In the genomic region with DNA sequence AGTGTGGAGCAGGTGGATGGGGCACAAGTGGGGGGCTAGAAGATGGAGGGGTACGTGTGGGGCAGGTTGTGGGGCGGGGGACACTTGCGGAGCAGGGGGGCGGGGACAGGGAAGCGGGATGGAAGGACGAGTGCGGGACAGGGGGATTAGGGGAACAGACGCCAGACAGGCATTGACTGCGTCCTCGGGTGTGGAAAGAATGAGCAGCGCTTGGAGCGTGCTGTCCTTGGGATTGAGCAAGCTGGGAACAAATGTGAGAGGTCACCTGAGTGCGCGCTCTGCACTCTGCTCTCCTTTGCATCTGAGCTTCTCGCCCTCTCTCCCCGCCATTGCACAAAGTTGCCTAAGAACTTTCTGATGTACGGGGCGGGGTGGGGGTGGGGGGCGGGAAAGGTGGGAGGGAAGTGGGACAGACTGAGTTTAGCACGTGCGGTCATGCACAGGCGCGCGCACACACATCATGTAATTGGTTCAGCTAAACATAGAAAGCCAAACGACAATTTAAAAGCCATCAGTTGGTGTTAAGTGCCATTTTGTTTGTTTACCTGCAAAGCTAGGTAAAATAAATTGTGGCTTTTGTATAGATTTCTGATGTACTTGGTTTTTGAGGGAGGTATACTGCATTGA, we compare ENCODE assay signal across 8 mouse cellular contexts. TPM values are rescaled to one million over a fixed set of nuclear protein-coding genes. Genes with fewer than 3 reads are reported as not detected.
A peak's percentile ranks its signal among the peaks of the same experiment; 100 is the strongest.
DNase-seq lines count a peak whose midpoint lies in the region; ATAC-seq and TF ChIP-seq lines count a peak whose summit lies in the region.

No protein-coding gene starts in this region.

- no peak for TF ChIP-seq CTCF in small intestine, adult 2 months (IDR thresholded peaks at IDR 0.05; ENCODE audit: extremely low read depth, insufficient read length, insufficient replicate concordance, low read depth, low read length)

- peak; percentile 19 for ATAC-seq in common myeloid progenitor, adult 5-6 weeks (replicated peaks; ENCODE audit: low read depth, poor library complexity, severe bottlenecking)

- H3K4me3 ChIP-seq in heart, embryonic 10.5 days, result peak overlapping the region; percentile 79
- peak overlapping the region; percentile 86 for H3K4me3 ChIP-seq in small intestine, adult 2 months (ENCODE audit: low read depth, low read length)

- H3K27me3 ChIP-seq in heart, embryonic 10.5 days (ENCODE audit: insufficient read depth, poor library complexity, severe bottlenecking), result no peaks in the 10 kb centered on the region
- no peaks in the 10 kb centered on the region for H3K27me3 ChIP-seq in small intestine, adult 2 months (ENCODE audit: control insufficient read depth, insufficient read depth, low read length)

- peaks cover 14% of the 10 kb centered on the region for H3K4me1 ChIP-seq in heart, embryonic 10.5 days
- peaks cover 3% of the 10 kb centered on the region; the same call in 1 of the 2 replicates for H3K4me1 ChIP-seq in small intestine, adult 2 months (ENCODE audit: control insufficient read depth, insufficient read depth, insufficient read length, low read length)

- no peak for TF ChIP-seq POLR2A in small intestine, adult 2 months (IDR thresholded peaks at IDR 0.05; ENCODE audit: low read depth, low read length)

- 2% methylated on average over 25 of the region's 25 CpGs for WGBS in heart, embryonic 10.5 days
- 3% methylated on average over 25 of the region's 25 CpGs for WGBS in small intestine, adult 2 months

- peak; percentile 12 to 21 for DNase-seq in spleen, postnatal 36 days (ENCODE audit: low spot score in 2 of 2)
- DNase-seq in spleen, postnatal 14 days (ENCODE audit: low spot score in 2 of 2), result no peak
- peak; percentile 80 for DNase-seq in heart, embryonic 10.5 days (ENCODE audit: low spot score)
- DNase-seq in kidney, adult 9 months, result peak; percentile 31
- peak; percentile 45 for DNase-seq in lung, postnatal 10 days
- DNase-seq in frontal cortex, postnatal 25 days (ENCODE audit: low spot score in 2 of 2), result no peak

- no peaks in the 10 kb centered on the region for H3K36me3 ChIP-seq in heart, embryonic 10.5 days
- no peaks in the 10 kb centered on the region for H3K36me3 ChIP-seq in small intestine, adult 2 months (ENCODE audit: control insufficient read depth, insufficient read depth, low read length)

- peak overlapping the region; percentile 92 for H3K27ac ChIP-seq in heart, embryonic 10.5 days
- H3K27ac ChIP-seq in small intestine, adult 2 months (ENCODE audit: insufficient read depth, low read depth, low read length), result no peak overlapping the region

- H3K9me3 ChIP-seq in heart, embryonic 10.5 days, result no peaks in the 10 kb centered on the region

RNA-seq across cellular contexts. Expression of a gene that starts 0.8 kb away (rescaled TPM):
- 40.3 and 48.0 TPM in 2 replicates for total RNA-seq in common myeloid progenitor, adult 5-6 weeks (2017)
- 53.3 and 64.1 TPM in 2 replicates for polyA plus RNA-seq in heart, embryonic 10.5 days (2016; fragmentation: Nextera tagmentation; extraction: Ambion mirVana)
- 32.2 and 36.1 TPM in 2 replicates for polyA plus RNA-seq in small intestine, adult 2 months (2012; rRNA removed)

RNA-seq across cellular contexts. Expression of a gene that starts 22.0 kb away (rescaled TPM):
- total RNA-seq in common myeloid progenitor, adult 5-6 weeks (2017), result 12.3 and 19.0 TPM in 2 replicates
- polyA plus RNA-seq in heart, embryonic 10.5 days (2016; fragmentation: Nextera tagmentation; extraction: Ambion mirVana), result 78.4 and 99.8 TPM in 2 replicates
- 168 and 203 TPM in 2 replicates for polyA plus RNA-seq in small intestine, adult 2 months (2012; rRNA removed)

RNA-seq across cellular contexts. Expression of a gene that starts 43.6 kb away (rescaled TPM):
- total RNA-seq in common myeloid progenitor, adult 5-6 weeks (2017), result not detected in 2 replicates
- polyA plus RNA-seq in heart, embryonic 10.5 days (2016; fragmentation: Nextera tagmentation; extraction: Ambion mirVana), result 0.67 and 5.9 TPM in 2 replicates
- polyA plus RNA-seq in small intestine, adult 2 months (2012; rRNA removed), result 1.3 and 5.2 TPM in 2 replicates

RNA-seq across cellular contexts. Expression of a gene that starts 48.0 kb away (rescaled TPM):
- 28.1 and 54.2 TPM in 2 replicates for total RNA-seq in common myeloid progenitor, adult 5-6 weeks (2017)
- polyA plus RNA-seq in heart, embryonic 10.5 days (2016; fragmentation: Nextera tagmentation; extraction: Ambion mirVana), result 59.0 and 97.1 TPM in 2 replicates
- 3.6 and 10.5 TPM in 2 replicates for polyA plus RNA-seq in small intestine, adult 2 months (2012; rRNA removed)

RNA-seq across cellular contexts. Expression of a gene that starts 56.9 kb away (rescaled TPM):
- total RNA-seq in common myeloid progenitor, adult 5-6 weeks (2017), result 0.73 and 1.5 TPM in 2 replicates
- polyA plus RNA-seq in heart, embryonic 10.5 days (2016; fragmentation: Nextera tagmentation; extraction: Ambion mirVana), result not detected in 2 replicates
- polyA plus RNA-seq in small intestine, adult 2 months (2012; rRNA removed), result not detected in 2 replicates

Comparison
In these comparisons a context has a peak if more than half of its experiments do, and no peak if none do; other contexts are left out.
1. DNase-seq: peak in spleen, postnatal 36 days (2 of 2), heart, embryonic 10.5 days (single experiment), kidney, adult 9 months (single experiment) and lung, postnatal 10 days (single experiment); none in spleen, postnatal 14 days (0 of 2) and frontal cortex, postnatal 25 days (0 of 2).